Mouse (Mus musculus) lung, adult 2 months (tissue): ENCODE measurements around the gene Thrb.

Source experiments
- CTCF ChIP-seq: fragments of 200-500 bp; IDR thresholded peaks from 2 replicates; pipeline ENCODE4 v1.5.1; 2011; ENCODE audit warnings: mild to moderate bottlenecking, low read length, control low read depth; ENCODE audit not compliant: insufficient read depth
- POLR2A ChIP-seq: fragments of 200-500 bp; IDR thresholded peaks from 2 replicates; pipeline ENCODE4 v1.6.1; 2011; ENCODE audit warnings: low read depth, mild to moderate bottlenecking, control low read depth, low read length, borderline replicate concordance; ENCODE audit errors: extremely low read depth

- TF ChIP-seq CTCF: no peak
- no peak for TF ChIP-seq POLR2A
Observed at GRCm38 (mm10) chr14:17659686-17660328, at the start of gene Thrb.
